Mouse (Mus musculus): ENCODE data around the gene Pramel5.
"Not testable (repeated sequence)": the region's sequence is repeated elsewhere in the genome, so short reads cannot be mapped to it uniquely, and the experiment has no call there.

Gene Pramel5

DNA sequence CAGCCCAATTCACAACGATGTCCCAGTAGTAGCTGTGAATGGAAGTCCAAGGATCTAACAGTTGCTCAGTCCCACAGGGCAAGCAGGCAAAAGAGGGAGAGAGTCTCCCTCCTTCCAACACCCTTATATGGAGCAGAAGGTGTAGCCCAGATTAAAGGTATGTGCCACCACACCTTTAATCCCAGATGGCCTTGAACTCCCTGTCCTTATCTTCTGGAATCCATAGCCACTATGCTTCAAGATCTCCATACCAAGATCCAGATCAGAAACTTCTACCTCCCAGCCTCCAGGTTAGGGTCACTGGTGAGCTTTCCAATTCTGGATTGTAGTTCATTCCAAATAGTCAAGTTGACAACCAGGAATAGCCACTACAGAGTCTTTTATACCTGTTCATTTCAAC lies at the start of gene Pramel5:
Gene Pramel5, minus strand, starts transcription at position 101 of the 400 bp plus-strand sequence.
- DNase-seq: not testable (repeated sequence)

DNA sequence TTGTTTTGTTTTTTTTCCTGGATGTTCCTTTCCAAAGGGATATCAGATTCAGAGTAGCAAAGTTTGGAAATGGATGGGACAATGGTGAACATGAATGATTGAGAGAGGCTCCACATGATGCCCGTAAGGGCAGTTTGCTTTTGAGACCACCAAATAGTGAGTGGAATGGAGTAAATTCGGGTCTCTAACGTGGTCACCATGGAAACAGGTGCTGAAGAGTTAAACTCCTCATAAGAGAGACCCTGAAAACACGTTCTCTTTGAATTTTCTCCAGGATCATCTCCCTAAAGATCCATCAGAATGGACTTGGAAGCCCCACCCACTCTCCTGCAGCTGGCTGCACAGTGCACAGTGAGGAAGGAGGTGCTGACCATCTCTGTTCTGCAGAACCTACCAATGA lies 49.7 kb upstream of the Pramel5 start, which contains the start of gene Gm13128:
Gene Gm13128, plus strand, starts transcription at position 301 of the 400 bp plus-strand sequence.
- not testable (repeated sequence) for DNase-seq

DNA sequence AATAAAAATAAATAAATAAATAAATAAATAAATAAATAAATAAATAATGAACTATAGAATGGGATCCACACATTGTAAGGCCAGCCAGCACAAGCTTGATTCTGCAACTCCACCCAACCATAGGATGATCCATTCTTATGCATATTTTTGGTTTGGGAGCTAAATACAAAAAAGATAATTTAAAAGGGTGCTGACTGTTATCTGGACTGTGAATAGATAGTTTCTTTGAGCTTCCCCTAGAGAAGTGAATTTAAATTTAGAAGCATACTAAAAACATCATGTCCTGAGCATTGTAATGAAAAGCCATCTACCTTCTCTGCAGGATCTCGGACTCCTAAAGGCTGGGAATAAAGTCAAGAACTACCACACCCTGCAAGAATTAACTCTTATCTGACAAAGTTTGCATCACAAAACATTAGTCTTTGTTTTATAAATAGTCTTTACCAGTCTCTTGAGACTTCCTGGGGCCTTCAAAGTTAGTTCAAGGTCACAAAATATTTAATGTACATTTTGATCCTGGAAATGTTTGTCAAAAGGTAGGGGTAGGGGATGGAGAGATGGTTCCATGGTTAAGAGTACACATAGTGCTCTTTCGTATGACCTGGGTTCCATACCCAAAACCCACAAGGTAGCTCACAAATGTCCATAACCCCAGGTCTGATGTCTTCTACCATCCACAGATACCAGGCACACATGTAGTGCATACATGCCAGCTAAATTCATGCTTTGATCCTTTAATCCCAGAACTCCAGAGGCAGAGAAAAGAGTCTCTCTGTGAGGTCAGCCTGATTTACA lies 32.6 kb upstream of the Pramel5 start:
- not testable (repeated sequence) for DNase-seq

GRCm38 (mm10) chr4:144299414-144299813 lies 19.1 kb upstream of the Pramel5 start:
- not testable (repeated sequence) for DNase-seq

DNA sequence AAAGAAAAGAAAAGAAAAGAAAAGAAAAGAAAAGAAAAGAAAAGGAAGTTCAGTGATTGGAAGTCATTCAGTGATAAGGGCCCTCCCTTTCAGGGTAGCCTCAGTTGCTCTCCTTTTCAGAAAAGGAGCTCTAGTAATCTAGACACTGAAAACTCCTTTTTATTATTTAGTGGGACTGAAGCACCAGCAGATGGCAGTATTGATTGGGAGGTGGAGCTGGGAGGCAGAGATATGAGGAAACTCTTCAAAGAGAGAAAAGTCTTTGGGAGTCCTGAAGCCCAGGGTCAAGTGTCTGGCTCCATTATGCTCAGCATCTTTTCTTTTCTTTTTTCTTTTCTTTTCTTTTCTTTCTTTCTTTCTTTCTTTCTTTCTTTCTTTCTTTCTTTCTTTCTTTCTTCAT lies 25.5 kb downstream of the Pramel5 start:
- DNase-seq: not testable (repeated sequence)

Measured in B cell, adult 2 months (primary cell).